Mouse (Mus musculus): ENCODE data around the gene Dync1li1.

- TF ChIP-seq POLR2A (IDR thresholded peaks at IDR 0.05; ENCODE audit: borderline replicate concordance, control insufficient read depth, low read depth, low read length) (no peak), CTCF (IDR thresholded peaks at IDR 0.05; ENCODE audit: control insufficient read depth, insufficient read depth, low read length) (peak; percentile 37)
Observed at GRCm38 (mm10) chr9:114727315-114727714, 38.7 kb downstream of the Dync1li1 start.
